Comparison of ENCODE assay signal across 8 mouse cellular contexts in genomic region chr6:83034463-83035055, GRCm38 (mm10). TPM values are rescaled to one million over a fixed set of nuclear protein-coding genes. Genes with fewer than 3 reads are reported as not detected.
A peak's percentile ranks its signal among the peaks of the same experiment; 100 is the strongest.
DNase-seq lines count a peak whose midpoint lies in the region; ATAC-seq lines count a peak whose summit lies in the region.

No protein-coding gene starts in this region.

- peaks cover 58% of the 10 kb centered on the region for H3K27me3 ChIP-seq in heart, embryonic 12.5 days (replicated peaks)
- H3K27me3 ChIP-seq in hindbrain, embryonic 10.5 days (ENCODE audit: insufficient read depth, poor library complexity, severe bottlenecking): peaks cover 72% of the 10 kb centered on the region
- peaks cover 81% of the 10 kb centered on the region for H3K27me3 ChIP-seq in midbrain, embryonic 10.5 days (ENCODE audit: low read depth, poor library complexity, severe bottlenecking)

- peak overlapping the region; percentile 76 for H3K4me2 ChIP-seq in heart, embryonic 12.5 days

- H3K9ac ChIP-seq in heart, embryonic 12.5 days: peak overlapping the region; percentile 75; the same call in 1 of the 2 replicates

- intact Hi-C loops in heart, postnatal 36 days (cut with DNase I): no loop called here

- H3K9me3 ChIP-seq in heart, embryonic 12.5 days (replicated peaks): no peaks in the 10 kb centered on the region
- H3K9me3 ChIP-seq in hindbrain, embryonic 10.5 days: no peaks in the 10 kb centered on the region
- H3K9me3 ChIP-seq in midbrain, embryonic 10.5 days (replicated peaks): no peaks in the 10 kb centered on the region

- H3K27ac ChIP-seq in heart, embryonic 12.5 days (ENCODE audit: poor library complexity, severe bottlenecking): peak overlapping the region; percentile 8; the same call in 1 of the 2 replicates
- H3K27ac ChIP-seq in hindbrain, embryonic 10.5 days: peak overlapping the region; percentile 84
- peak overlapping the region; percentile 84 for H3K27ac ChIP-seq in midbrain, embryonic 10.5 days (replicated peaks)

- H3K4me1 ChIP-seq in heart, embryonic 12.5 days (replicated peaks): peaks cover 46% of the 10 kb centered on the region
- peaks cover 60% of the 10 kb centered on the region for H3K4me1 ChIP-seq in hindbrain, embryonic 10.5 days (replicated peaks)
- peaks cover 59% of the 10 kb centered on the region for H3K4me1 ChIP-seq in midbrain, embryonic 10.5 days

- peaks cover 6% of the 10 kb centered on the region; the same call in 1 of the 2 replicates for H3K36me3 ChIP-seq in heart, embryonic 12.5 days
- no peaks in the 10 kb centered on the region for H3K36me3 ChIP-seq in hindbrain, embryonic 10.5 days
- 0 out of 2 replicates have a peak, but pooled peaks cover 5% of the 10 kb centered on the region for H3K36me3 ChIP-seq in midbrain, embryonic 10.5 days

- DNase-seq in heart, postnatal 36 days: no peak
- DNase-seq in Muller cell, postnatal 12 days (ENCODE audit: inconsistent ontology term): peak; percentile 15
- no peak for DNase-seq in hindbrain, embryonic 10.5 days (ENCODE audit: low spot score)
- no peak for DNase-seq in midbrain, embryonic 10.5 days (ENCODE audit: low spot score)
- DNase-seq in ovary, adult 18-20 months (ENCODE audit: low spot score): no peak
- DNase-seq in adrenal gland, postnatal 14 days: no peak

- ATAC-seq in heart, embryonic 12.5 days (ENCODE audit: insufficient number of reproducible peaks, low FRiP score): no peak
- no peak for ATAC-seq in inflammation-experienced regulatory T-cells, adult 6 months

- WGBS in heart, embryonic 12.5 days: 27% methylated on average over 5 of the region's 5 CpGs
- WGBS in hindbrain, embryonic 10.5 days: 10% methylated on average over 5 of the region's 5 CpGs
- WGBS in midbrain, embryonic 10.5 days: 20% methylated on average over 5 of the region's 5 CpGs

- peak overlapping the region; percentile 73 for H3K4me3 ChIP-seq in heart, embryonic 12.5 days
- peak overlapping the region; percentile 69 for H3K4me3 ChIP-seq in hindbrain, embryonic 10.5 days
- peak overlapping the region; percentile 60 for H3K4me3 ChIP-seq in midbrain, embryonic 10.5 days

RNA-seq across cellular contexts. Expression of gene Loxl3, which starts 0.6 kb away (rescaled TPM):
- 5.7 and 8.0 TPM in 2 replicates for polyA plus RNA-seq in heart, embryonic 12.5 days (2016; fragmentation: Nextera tagmentation; extraction: Ambion mirVana)
- total RNA-seq in heart, postnatal 36 days (2021): 1 to 10 TPM; 2.9 to 3.1 TPM
- 10.5 and 10.7 TPM in 2 replicates for polyA plus RNA-seq in hindbrain, embryonic 10.5 days (2016; fragmentation: Nextera tagmentation; extraction: Ambion mirVana)
- polyA plus RNA-seq in midbrain, embryonic 10.5 days (2016; fragmentation: Nextera tagmentation; extraction: Ambion mirVana): 7.9 and 9.3 TPM in 2 replicates
- not detected for polyA plus RNA-seq in inflammation-experienced regulatory T-cells, adult 6 months (2017; shearing (Covaris generic))
- total RNA-seq in adrenal gland, postnatal 14 days (2021): 2.8 and 4.1 TPM in 2 replicates

RNA-seq across cellular contexts. Expression of gene Dok1, which starts 1.3 kb away (rescaled TPM):
- polyA plus RNA-seq in heart, embryonic 12.5 days (2016; fragmentation: Nextera tagmentation; extraction: Ambion mirVana): 8.1 and 11.3 TPM in 2 replicates
- total RNA-seq in heart, postnatal 36 days (2021): 1 to 10 TPM; 2.8 to 4.3 TPM
- polyA plus RNA-seq in hindbrain, embryonic 10.5 days (2016; fragmentation: Nextera tagmentation; extraction: Ambion mirVana): 7.7 and 8.6 TPM in 2 replicates
- polyA plus RNA-seq in midbrain, embryonic 10.5 days (2016; fragmentation: Nextera tagmentation; extraction: Ambion mirVana): 8.8 and 9.9 TPM in 2 replicates
- 10 to 100 TPM; 23.6 to 36.1 (median 30.4) TPM for polyA plus RNA-seq in inflammation-experienced regulatory T-cells, adult 6 months (2017; shearing (Covaris generic))
- 8.3 and 13.0 TPM in 2 replicates for total RNA-seq in adrenal gland, postnatal 14 days (2021)

RNA-seq across cellular contexts. Expression of gene Aup1, which starts 19.8 kb away (rescaled TPM):
- polyA plus RNA-seq in heart, embryonic 12.5 days (2016; fragmentation: Nextera tagmentation; extraction: Ambion mirVana): 120 and 131 TPM in 2 replicates
- total RNA-seq in heart, postnatal 36 days (2021): 10 to 100 TPM; 78.1 to 82.2 TPM
- 169 and 179 TPM in 2 replicates for polyA plus RNA-seq in hindbrain, embryonic 10.5 days (2016; fragmentation: Nextera tagmentation; extraction: Ambion mirVana)
- polyA plus RNA-seq in midbrain, embryonic 10.5 days (2016; fragmentation: Nextera tagmentation; extraction: Ambion mirVana): 162 and 175 TPM in 2 replicates
- polyA plus RNA-seq in inflammation-experienced regulatory T-cells, adult 6 months (2017; shearing (Covaris generic)): 100 to 1,000 TPM; 423 to 474 (median 448) TPM
- total RNA-seq in adrenal gland, postnatal 14 days (2021): 164 and 190 TPM in 2 replicates

RNA-seq across cellular contexts. Expression of gene Htra2, which starts 20.5 kb away (rescaled TPM):
- 86.7 and 86.9 TPM in 2 replicates for polyA plus RNA-seq in heart, embryonic 12.5 days (2016; fragmentation: Nextera tagmentation; extraction: Ambion mirVana)
- 10 to 100 TPM; 34.2 to 35.4 TPM for total RNA-seq in heart, postnatal 36 days (2021)
- 70.9 and 82.5 TPM in 2 replicates for polyA plus RNA-seq in hindbrain, embryonic 10.5 days (2016; fragmentation: Nextera tagmentation; extraction: Ambion mirVana)
- 79.7 and 82.7 TPM in 2 replicates for polyA plus RNA-seq in midbrain, embryonic 10.5 days (2016; fragmentation: Nextera tagmentation; extraction: Ambion mirVana)
- polyA plus RNA-seq in inflammation-experienced regulatory T-cells, adult 6 months (2017; shearing (Covaris generic)): 10 to 100 TPM; 23.5 to 29.2 (median 28.4) TPM
- total RNA-seq in adrenal gland, postnatal 14 days (2021): 50.7 and 59.3 TPM in 2 replicates

RNA-seq across cellular contexts. Expression of gene Dqx1, which starts 23.1 kb away (rescaled TPM):
- 0.48 and 0.64 TPM in 2 replicates for polyA plus RNA-seq in heart, embryonic 12.5 days (2016; fragmentation: Nextera tagmentation; extraction: Ambion mirVana)
- total RNA-seq in heart, postnatal 36 days (2021): under 1 TPM; 0.65 to 0.89 TPM
- polyA plus RNA-seq in hindbrain, embryonic 10.5 days (2016; fragmentation: Nextera tagmentation; extraction: Ambion mirVana): 2.2 and 3.5 TPM in 2 replicates
- polyA plus RNA-seq in midbrain, embryonic 10.5 days (2016; fragmentation: Nextera tagmentation; extraction: Ambion mirVana): 1.8 and 2.0 TPM in 2 replicates
- 1 to 10 TPM; 2.1 to 2.7 (median 2.7) TPM for polyA plus RNA-seq in inflammation-experienced regulatory T-cells, adult 6 months (2017; shearing (Covaris generic))
- 2.8 TPM in 2 replicates for total RNA-seq in adrenal gland, postnatal 14 days (2021)

Comparison
In these comparisons a context has a peak if more than half of its experiments do, and no peak if none do; other contexts are left out.
1. H3K27ac ChIP-seq: peak in every context shown above with its lines; median percentile 84 in hindbrain, embryonic 10.5 days; 84 in midbrain, embryonic 10.5 days; 8 in heart, embryonic 12.5 days.